Mouse (Mus musculus): ENCODE measurements at regions not wholly inside any gene's neighbourhood (a gene's known extent, or its start where the extent isn't known, plus 50 kb on each side); places are given as distances from the start of the nearest gene placed in this dataset.

GRCm38 (mm10) chr12:107541196-107541595, 52.8 kb downstream of the 3110018I06Rik start:
- TF ChIP-seq POLR2A (IDR thresholded peaks at IDR 0.05; ENCODE audit: insufficient read length, low read depth) (no peak), USF1 (IDR thresholded peaks at IDR 0.05; ENCODE audit: low read depth) (no peak), E2F4 (IDR thresholded peaks at IDR 0.05; ENCODE audit: insufficient read depth) (no peak), CEBPB (IDR thresholded peaks at IDR 0.05; ENCODE audit: insufficient read depth, poor library complexity, severe bottlenecking) (no peak), MYOG (IDR thresholded peaks at IDR 0.05; ENCODE audit: control insufficient read depth in 1 of 3, insufficient read depth in 1 of 3, insufficient read length in 2 of 3, low read depth in 2 of 3) (no peak)
